Mouse (Mus musculus): Measurements from ENCODE around the gene V1rd19.
"Not testable (repeated sequence)": the region's sequence is repeated elsewhere in the genome, so short reads cannot be mapped to it uniquely, and the experiment has no call there.

V1rd19 gene

DNA sequence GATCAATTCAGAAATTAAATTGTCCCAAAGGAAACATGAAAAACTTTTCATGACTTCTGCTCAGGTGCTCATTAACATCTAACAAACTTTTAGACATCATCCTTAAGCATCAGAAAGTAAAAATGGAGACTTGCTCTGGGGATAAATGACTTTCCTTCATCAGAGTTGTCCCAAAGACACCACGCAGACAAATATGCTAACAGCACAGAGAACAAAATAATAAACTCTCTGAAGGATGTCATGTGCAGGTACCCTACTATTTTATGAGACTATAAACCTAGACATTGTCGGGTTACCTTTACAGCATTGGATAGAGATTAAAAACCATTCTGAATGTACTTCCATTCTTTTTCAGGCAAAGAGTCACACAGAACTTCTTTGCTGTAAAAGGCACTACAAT, at the start of gene V1rd19:
Gene V1rd19, plus strand, starts transcription at position 301 of the 400 bp plus-strand sequence.
- Histone ChIP-seq H3K27me3 (ENCODE audit: control insufficient read depth, insufficient read depth, low read length, poor library complexity, severe bottlenecking) (no peaks in the 10 kb centered on the region), H3K36me3 (ENCODE audit: control insufficient read depth, insufficient read depth, low read length, poor library complexity, severe bottlenecking) (no peaks in the 10 kb centered on the region)
- no peak for DNase-seq (ENCODE audit: low read depth, low spot score)

DNA sequence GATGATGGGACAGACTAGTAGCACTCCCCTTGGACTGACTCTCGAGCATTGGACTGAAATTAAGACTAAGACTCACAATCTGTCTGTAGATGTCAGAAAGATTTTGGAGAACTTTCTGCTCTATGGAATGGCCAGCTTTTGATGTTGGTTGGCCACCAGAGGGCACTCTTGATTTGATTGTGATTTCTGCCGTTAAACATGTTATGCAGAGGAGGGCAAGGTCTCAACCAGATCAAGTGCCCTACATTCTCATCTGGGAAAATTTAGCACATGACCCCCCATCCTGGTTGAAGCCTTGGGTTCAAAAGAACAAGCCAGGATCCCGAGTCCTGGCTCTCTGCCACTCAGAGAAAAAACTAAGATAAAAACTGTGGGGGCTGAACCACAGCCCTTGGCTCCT, 33.4 kb upstream of the V1rd19 start:
- DNase-seq (ENCODE audit: low read depth, low spot score), result peak; percentile 1
- not testable (repeated sequence) for H3K27me3 ChIP-seq (ENCODE audit: control insufficient read depth, insufficient read depth, low read length, poor library complexity, severe bottlenecking); H3K36me3 ChIP-seq (ENCODE audit: control insufficient read depth, insufficient read depth, low read length, poor library complexity, severe bottlenecking)

DNA sequence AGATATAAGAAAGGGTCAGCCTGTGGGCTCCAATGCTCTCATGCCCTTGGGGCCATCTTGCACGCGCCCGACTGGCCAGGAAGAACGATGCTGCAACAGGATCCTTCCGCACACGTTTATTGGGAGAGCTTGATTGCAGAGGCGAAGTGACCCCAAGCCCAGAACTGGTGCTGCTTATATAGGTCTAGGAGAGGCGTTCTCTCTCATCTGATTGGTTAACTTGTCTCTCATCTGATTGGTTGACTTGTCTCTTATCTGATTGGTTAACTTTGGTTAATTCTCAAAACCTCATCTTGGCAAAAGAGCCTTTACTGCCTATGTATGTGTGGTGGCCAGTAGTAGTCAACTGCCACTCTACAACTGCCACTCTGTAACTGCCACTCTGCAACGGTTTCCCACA, 27.2 kb upstream of the V1rd19 start, which contains the start of gene Vmn1r181:
Gene Vmn1r181, plus strand, starts transcription at position 301 of the 400 bp plus-strand sequence.
- not testable (repeated sequence) for H3K36me3 ChIP-seq (ENCODE audit: control insufficient read depth, insufficient read depth, low read length, poor library complexity, severe bottlenecking); H3K27me3 ChIP-seq (ENCODE audit: control insufficient read depth, insufficient read depth, low read length, poor library complexity, severe bottlenecking); DNase-seq (ENCODE audit: low read depth, low spot score)

DNA sequence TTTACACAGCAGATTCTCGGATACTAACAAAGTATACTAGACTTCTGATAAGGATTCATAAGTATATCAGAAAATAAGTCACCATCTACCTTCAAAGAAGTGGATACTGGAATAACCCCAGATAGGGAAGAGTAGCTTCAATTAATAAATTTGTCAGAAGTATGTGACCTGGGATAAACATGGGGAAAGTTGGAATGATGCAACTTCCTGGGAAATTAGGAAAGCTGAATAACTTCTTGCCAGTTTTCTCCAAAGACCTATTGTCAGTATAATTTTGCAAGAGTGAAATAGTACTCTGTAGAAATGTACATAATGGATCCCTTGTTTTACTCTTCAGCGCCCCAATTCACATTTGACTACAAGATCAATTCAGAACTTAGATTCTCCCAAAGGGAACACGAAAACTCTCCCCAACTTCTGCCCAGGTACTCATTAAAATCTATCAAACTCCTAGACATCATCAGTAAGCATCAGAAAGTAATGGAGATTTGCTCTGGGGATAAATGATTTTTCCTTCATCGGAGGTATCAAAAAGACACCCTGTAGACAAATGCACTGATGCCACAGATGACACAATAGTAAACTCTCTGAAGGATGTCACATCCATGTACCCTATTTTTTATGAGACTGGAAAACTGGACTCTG, 51.3 kb downstream of the V1rd19 start, which contains the start of gene Vmn1r183:
Gene Vmn1r183, plus strand, starts transcription at position 595 of the 645 bp plus-strand sequence.
- no peak for DNase-seq (ENCODE audit: low read depth, low spot score)
- no peaks in the 10 kb centered on the region for H3K36me3 ChIP-seq (ENCODE audit: control insufficient read depth, insufficient read depth, low read length, poor library complexity, severe bottlenecking)
- no peaks in the 10 kb centered on the region for H3K27me3 ChIP-seq (ENCODE audit: control insufficient read depth, insufficient read depth, low read length, poor library complexity, severe bottlenecking)
